Mouse (Mus musculus): ENCODE measurements around the gene 4933407L21Rik. TPM values are rescaled to one million over a fixed set of nuclear protein-coding genes. Genes with fewer than 3 reads are reported as not detected.
"Not testable (repeated sequence)": the region's sequence is repeated elsewhere in the genome, so short reads cannot be mapped to it uniquely, and the experiment has no call there.

Gene 4933407L21Rik
- total RNA-seq, 2 experiments from 2014 or later, result not detected

DNA sequence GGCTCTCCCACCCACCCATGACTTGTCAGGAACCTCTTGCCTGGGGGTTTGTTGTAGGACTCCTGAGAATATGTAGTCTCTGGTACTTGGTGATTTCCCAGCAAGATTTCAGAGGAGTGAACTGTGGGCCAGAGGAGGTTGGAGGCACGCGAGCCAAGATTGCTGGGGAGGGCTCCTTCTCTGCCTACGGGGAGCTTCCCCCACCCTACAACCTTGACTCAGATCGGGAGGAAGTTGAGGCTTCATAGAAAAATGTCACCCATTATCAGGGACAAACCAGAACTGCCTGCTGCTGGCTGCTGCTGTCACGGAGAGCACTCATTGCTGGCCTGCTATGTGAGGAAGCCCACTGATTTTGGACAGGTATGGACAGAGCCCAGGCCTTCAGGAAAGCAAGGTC is 29.0 kb downstream of the 4933407L21Rik start:
- no peak for DNase-seq
- intact Hi-C loops (cut with DNase I), result no loop called here

DNA sequence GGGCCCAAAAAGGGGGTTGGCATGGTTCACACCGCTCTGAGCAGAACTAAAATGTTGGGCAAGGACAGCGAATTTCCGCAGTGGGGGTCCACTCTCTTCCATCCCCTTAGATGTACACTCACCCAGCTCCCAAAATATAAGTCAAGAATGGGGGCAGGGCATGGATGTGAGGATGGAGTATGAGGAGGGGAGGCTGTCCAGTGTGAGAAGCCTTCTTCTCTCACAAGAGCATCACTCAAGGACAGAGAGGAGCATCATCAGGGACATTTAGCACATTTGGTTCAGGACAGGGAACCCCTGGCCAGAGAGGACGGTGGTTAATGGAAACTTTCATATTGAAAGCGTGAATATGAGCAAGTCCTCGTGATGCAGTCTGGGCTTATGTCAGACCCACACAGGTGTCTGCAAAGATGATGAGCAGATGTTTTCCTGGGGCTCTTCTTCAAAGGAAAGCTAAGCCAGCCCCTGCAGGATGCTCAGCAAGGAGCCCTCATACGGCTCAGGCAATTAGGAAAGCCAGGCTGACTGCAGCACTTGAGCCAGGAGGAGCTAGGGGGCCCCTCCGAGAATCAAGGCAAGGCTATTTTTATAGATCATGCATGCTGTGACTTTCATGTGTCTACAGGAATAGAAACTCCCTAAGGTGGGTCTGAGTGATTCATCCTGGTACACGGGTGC is 29.8 kb downstream of the 4933407L21Rik start:
- DNase-seq, result no peak
- intact Hi-C loops (cut with DNase I), result no loop called here

DNA sequence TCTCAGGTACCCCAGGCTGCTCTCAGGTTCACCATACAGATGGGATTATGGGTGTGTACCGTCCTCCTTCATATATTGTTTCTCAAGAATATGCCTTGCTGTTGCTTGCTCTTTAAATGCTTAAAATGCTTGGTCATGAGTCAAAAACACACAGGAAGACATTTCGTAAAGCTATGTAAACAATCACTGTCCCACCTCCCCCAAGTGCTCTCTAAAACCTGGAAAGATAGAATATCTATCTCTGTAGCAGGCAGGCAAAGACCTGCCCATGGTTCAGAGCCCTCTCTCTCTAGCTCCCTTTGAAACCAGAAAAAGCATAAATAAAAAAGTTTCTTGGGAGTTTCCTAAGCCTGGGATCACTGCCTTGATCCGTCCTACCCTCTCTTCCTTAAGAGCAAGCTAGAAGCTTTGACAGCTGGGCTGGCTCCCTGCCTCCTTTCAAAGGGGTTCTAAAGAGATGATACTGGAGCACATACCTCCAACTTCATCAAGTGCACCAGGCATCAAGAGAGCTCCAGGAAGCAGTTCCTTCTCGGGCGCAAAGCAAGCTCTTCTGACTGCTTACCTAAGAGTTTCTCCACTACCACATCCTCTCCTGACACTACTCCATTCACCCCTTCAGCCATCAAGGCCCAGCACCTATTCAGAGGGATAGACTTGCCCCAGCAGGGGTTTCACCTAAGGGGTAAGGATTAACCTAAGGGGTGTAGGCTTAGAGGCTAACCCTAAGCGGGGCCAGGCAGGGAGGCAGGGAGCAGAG is 31.0 kb downstream of the 4933407L21Rik start:
- intact Hi-C loops (cut with DNase I), result no loop called here
- no peak for DNase-seq

DNA sequence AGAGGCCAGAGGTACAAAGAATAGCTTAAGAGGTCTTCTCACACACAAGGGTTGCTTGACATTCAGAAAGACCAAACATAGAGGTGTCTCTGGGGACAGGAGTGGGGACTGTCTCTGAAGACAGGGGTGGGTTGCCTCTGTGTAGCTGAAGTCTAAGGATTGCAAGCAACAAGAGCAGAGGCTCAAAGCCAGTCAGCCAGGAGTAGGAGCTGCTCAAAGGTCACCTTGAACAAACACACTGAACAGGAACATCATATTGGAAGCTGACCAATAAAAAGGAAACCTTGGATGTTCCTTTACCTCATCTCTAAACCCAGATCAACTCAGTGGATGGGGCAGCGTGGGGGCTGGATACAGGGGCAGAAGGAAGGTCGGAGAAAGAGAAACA is 31.6 kb downstream of the 4933407L21Rik start:
- DNase-seq, result no peak
- intact Hi-C loops (cut with DNase I), result no loop called here

DNA sequence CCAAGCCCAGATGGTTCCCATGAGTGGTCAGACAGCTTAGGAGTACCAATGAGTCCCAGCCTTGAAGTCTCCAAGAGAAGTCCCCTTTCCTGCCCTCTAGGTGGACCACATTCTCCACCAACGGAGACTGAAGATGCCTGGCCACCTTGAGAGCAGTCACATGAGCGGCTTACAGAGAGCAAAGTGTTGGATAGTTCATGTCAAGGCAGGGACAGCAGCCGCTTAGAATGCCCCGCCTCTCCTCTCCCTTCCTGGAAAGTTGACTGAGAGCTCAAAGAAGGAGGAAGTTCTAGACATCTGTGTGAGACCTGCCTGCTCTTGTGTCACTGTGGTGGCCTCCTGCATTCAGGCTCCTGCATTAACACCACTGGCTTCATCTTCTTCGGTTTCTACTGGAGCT is 32.6 kb downstream of the 4933407L21Rik start, which contains the start of gene Gpr55:
Gene Gpr55, minus strand, starts transcription at position 135 of the 400 bp plus-strand sequence.
- intact Hi-C loops (cut with DNase I), result no loop called here
- no peak for DNase-seq

DNA sequence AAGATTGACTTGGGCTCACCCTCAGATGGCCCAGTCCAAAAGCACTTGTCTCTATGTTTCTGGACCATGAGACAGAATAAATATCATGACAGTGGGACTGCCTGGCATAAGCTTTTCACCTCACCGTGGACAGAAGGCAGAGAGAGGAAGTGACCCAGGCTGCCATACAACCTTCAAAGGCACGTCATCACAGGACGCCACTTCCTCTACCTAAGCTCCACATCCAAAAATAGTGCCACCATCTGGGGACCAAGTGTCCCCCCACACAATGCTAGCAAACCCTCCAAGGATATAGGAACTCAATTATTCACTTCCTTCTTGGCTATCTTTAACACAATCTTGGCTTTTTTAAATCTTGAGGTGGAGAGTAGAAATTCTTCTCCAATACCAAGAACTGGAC is 33.8 kb downstream of the 4933407L21Rik start:
- intact Hi-C loops (cut with DNase I), result no loop called here

DNA sequence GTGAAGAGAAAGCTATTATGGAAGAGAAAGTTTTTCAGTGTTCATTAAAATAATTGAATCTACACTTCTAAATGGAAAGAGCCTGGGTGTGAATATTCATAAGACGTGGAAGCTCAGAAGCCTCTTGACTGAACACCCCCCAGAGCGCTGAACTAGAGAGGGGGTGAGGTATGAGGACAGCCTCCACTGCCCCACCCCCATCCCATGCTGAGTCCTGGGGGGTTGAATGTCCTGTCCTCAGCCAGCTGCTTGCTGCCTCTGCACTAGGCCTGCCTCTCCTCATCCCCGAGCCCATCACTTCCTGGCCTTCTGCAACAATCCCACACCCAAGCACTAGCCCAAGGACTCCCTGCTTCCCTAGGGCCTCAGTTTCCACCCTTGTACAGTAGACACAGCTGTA is 37.6 kb downstream of the 4933407L21Rik start:
- DNase-seq, result no peak

More for the DNA sequence above, 33.8 kb downstream of the 4933407L21Rik start:
- DNase-seq, result no peak

DNA sequence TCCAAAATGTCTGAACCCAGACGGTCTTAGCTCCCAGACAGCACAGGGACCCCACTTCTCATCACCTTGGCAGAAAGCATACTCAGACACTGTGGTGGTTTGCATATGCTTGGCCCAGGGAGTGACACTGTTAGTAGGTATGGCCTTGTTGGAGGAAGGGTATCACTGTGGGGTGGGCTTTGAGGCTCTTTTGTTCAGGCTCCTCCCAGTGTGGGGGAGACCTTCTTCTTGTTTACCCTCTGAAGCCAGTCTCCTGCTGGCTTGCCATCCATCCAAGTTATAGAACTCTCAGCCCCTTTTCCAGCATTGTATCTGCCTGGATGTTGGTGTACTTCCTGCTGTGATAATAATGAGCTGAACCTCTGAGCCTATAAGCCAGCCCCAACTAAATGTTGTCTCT is 40.8 kb downstream of the 4933407L21Rik start:
- DNase-seq, result no peak
- intact Hi-C loops (cut with DNase I), result no loop called here

More for the DNA sequence above, 37.6 kb downstream of the 4933407L21Rik start:
- intact Hi-C loops (cut with DNase I), result no loop called here

DNA sequence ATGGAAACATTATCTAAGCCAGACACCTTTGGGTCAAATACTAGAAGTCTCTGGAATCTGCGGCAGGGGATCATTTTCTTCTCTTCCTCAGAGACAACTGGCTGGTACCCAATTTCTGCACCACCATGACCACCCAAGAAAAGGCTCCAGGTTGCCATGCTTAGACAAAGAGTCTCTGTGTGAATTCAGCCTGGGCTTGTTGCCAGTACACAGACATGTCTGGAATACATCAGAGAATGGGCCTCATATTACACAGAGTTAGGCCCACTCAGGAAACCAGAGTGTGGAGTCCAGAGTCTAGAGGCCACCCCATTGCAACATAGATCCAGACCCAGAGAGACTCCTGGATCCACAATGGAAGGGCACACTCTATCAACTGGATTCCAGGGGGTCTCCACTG is 41.2 kb downstream of the 4933407L21Rik start:
- intact Hi-C loops (cut with DNase I), result no loop called here
- DNase-seq, result no peak

DNA sequence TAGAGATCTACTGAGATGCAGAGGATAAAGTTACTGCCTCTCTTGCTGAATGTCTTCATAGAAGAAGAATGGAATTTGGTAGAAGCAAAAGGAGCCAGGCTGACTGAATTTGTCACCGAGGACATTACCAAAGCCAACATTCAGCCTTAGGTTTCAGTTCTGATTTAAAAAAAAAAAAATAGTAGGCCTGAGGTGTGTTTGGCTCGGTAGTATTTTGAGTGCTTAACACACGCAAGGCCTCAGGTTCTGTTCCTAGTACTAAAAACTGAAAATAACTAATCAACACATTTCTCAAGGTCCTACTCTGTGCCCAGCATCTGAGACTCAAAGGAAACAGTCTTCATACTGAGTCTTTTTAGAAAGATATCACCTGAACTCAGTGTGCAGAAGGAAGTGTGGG is 42.8 kb downstream of the 4933407L21Rik start:
- intact Hi-C loops (cut with DNase I), result no loop called here
- no peak for DNase-seq

DNA sequence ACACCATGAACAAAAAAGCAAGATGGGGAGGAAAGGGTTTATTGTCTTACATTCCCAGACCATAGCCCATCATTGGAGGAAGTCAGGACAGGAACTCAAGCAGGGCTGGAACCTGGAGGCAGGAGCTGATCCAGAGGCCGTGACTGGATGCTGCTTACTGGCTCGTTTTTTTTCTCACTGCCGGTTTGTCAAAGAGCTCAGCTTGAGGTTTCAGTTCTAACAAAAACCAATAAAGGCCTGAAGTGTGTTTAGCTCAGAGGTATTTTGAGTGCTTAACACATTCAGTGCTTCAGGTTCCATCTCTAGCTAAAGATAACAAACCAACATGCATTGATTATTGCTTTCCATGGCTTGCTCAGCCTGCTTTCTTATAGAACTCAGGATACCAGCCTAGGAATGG is 44.1 kb downstream of the 4933407L21Rik start:
- intact Hi-C loops (cut with DNase I), result no loop called here
- no peak for DNase-seq

DNA sequence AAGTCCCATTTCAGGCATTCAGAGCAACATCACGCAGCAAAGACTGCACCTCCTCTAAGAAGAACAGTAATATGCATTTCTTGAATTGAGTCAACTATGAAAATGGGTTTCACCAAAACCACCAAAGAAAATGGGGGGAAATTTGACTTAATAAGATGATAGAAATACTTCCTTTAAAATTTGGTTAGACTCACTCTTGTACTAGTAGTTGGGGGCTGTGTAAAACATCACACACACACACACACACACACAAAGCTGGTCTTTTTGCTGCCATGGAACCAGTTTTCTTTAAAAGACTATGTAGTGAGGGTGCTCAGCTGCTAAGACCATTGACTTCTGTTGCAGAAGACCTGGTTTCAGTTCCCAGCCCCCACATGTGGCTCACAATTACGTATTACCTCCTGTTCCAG is 45.2 kb downstream of the 4933407L21Rik start:
- intact Hi-C loops (cut with DNase I), result no loop called here
- no peak for DNase-seq

DNA sequence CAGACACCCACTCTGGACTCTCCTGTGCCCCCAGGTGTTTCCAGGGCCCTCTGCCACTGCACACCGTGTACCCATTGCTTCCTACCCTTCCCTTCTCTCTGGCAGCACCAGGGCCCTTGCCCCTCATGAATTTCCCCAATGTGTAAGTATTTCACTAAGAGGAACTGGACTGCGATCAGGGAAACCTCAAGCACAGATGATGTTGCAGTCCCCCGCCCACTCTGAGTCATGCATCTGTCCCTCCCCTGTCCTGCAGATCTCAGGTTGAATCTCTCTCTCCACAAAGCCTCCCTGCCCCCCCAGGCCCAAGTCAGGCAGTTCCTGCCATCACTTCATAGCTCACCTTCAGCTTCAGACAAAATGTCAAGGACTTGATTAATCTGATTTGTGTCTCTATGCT is 49.4 kb downstream of the 4933407L21Rik start:
- intact Hi-C loops (cut with DNase I), result no loop called here
- no peak for DNase-seq

DNA sequence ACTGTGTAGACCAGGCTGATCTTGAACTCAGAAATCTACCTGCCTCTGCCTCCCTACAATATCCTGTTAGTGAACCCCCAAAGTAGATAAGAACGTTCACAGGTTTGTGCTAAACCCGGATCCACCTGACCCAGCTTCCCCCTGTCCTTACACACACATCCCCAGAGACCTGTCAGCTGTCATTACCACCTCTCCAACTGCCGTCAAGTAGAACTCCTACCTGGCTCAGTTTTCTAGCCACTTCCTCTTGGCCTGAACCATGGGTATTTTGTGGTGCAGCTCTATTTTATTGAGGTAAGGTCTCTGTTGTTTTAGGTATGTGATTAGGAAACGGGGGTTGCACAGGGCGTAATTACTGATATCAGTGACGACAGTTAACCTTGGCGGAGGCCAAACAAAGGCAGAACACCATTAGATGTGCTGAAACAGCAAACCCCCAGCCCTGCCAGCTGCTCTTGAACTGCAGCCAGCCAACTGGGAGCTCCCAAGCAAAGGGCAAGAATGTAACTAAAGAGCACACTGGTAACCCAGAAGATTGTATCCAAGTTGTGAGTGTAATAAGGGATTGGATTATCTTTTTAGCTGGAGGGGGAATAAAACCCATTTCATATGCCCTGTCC is 53.6 kb downstream of the 4933407L21Rik start:
- DNase-seq, result peak; percentile 27 to 57
- intact Hi-C loops (cut with DNase I), result no loop called here

DNA sequence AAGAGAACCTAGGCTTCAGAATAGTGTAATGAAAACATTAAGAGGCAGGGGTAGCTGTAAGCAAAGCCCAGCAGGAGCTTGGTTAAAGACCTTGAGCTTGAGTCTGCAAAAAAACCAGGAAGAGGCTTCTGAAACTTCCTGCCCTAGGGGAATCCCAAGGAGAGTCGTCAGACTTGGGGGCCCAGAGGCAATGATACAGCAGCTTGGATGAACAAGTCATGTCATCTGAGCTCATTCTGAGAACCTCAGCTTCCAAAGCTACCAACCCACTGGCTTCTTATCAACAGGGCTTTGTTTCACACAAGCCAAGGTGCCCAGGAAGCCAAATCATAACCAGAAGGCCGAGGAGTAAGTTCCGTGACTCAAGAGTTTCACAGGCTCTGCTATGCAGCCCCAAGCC is 57.5 kb downstream of the 4933407L21Rik start:
- no peak for DNase-seq
- intact Hi-C loops (cut with DNase I), result no loop called here

DNA sequence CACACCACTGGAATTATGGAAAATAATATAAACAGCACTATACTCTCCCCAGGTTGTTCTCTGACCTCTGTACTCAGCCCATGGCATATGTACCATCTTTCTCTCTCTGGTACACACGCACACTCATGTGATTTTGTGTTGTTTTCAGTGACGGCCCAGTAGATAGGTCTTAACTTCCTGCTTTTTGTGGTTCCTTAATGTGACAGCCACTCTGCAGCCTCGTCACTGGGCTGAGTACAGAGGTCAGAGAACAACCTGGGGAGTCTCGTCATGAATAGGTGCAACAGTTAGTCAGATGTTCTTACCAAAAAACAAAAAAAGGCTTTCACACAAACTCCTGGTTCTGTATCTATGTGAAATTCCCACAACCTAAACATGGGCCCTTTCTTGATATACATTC is 60.1 kb downstream of the 4933407L21Rik start:
- intact Hi-C loops (cut with DNase I), result no loop called here
- no peak for DNase-seq

DNA sequence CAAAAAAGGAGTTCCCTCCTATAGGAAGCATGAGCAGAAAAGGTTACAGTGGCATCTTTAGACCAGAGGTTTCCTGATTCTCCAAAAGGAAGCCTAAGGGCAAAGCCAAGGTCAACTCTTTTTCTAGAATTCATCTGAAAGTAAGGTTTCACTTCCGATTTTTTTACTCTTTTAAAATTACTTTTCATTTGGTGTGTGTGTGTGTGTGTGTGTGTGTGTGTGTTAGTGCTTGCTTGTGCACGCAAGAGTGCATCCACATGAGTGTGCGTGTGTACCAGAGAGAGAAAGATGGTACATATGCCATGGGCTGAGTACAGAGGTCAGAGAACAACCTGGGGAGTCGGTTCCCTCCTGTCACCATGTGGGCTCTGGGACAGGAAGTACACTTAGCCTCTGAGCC is 60.6 kb downstream of the 4933407L21Rik start:
- DNase-seq; intact Hi-C loops (cut with DNase I): not testable (repeated sequence)

Other genes starting within 250 kb of the 4933407L21Rik start
- under 1 TPM; 0.76 to 0.80 TPM for gene A630001G21Rik, start 149.8 kb upstream of the 4933407L21Rik start, total RNA-seq (2021)
- gene Cab39, start 135.0 kb upstream of the 4933407L21Rik start, total RNA-seq (2021), result 100 to 1,000 TPM in 1 of 2 experiments, 10 to 100 TPM in 1; 93.5 to 101 TPM
- gene Itm2c, start 34.2 kb upstream of the 4933407L21Rik start, total RNA-seq (2021), result 10 to 100 TPM; 87.2 to 93.8 TPM
- gene Gpr55, start 32.5 kb downstream of the 4933407L21Rik start, total RNA-seq (2021), result not detected
- not detected for gene Spata3, start 88.3 kb downstream of the 4933407L21Rik start, total RNA-seq (2021)
- gene 2810459M11Rik, start 117.4 kb downstream of the 4933407L21Rik start, total RNA-seq (2021), result not detected
- 100 to 1,000 TPM in 1 of 2 experiments, 10 to 100 TPM in 1; 98.5 to 105 TPM for gene Psmd1, start 135.9 kb downstream of the 4933407L21Rik start, total RNA-seq (2021)
- under 1 TPM in 1 of 2 experiments, not detected in 1; 0.20 TPM for gene Htr2b, start 183.5 kb downstream of the 4933407L21Rik start, total RNA-seq (2021)
- 1 to 10 TPM; 1.7 to 2.8 TPM for gene Gm21972, start 205.2 kb downstream of the 4933407L21Rik start, total RNA-seq (2021)
- gene Armc9, start 226.3 kb downstream of the 4933407L21Rik start, total RNA-seq (2021), result 1 to 10 TPM; 2.9 to 3.3 TPM